Mouse (Mus musculus): ENCODE data around the gene Mastl.

The Mastl gene

GRCm38 (mm10) chr2:23155777-23156607 lies at the start of gene Mastl, which contains the start of gene Yme1l1:
Gene Mastl, minus strand, starts transcription at chr2:23156024.
Gene Yme1l1, plus strand, starts transcription at chr2:23156369.
- peak; percentile 96 for DNase-seq (ENCODE audit: low spot score)

GRCm38 (mm10) chr2:23202900-23203670 lies 47.3 kb upstream of the Mastl start:
- DNase-seq (ENCODE audit: low spot score), result no peak

GRCm38 (mm10) chr2:23201034-23201433 lies 45.2 kb upstream of the Mastl start:
- no peak for DNase-seq (ENCODE audit: low spot score)

- DNase-seq (ENCODE audit: low spot score), result no peak
These were observed 38.5 kb upstream of the Mastl start for GRCm38 (mm10) chr2:23194366-23194765.

GRCm38 (mm10) chr2:23172305-23172704 lies 16.5 kb upstream of the Mastl start:
- DNase-seq (ENCODE audit: low spot score), result no peak

GRCm38 (mm10) chr2:23156608-23157081 lies 821 bp upstream of the Mastl start:
- no peak for DNase-seq (ENCODE audit: low spot score)

- peak; percentile 35 for DNase-seq (ENCODE audit: low spot score)
These were observed 614 bp downstream of the Mastl start for GRCm38 (mm10) chr2:23155199-23155621.

GRCm38 (mm10) chr2:23119573-23119972 lies 36.3 kb downstream of the Mastl start:
- DNase-seq (ENCODE audit: low spot score), result no peak

- DNase-seq (ENCODE audit: low spot score), result no peak
These were observed 53.6 kb downstream of the Mastl start for GRCm38 (mm10) chr2:23102266-23102665.

- no peak for DNase-seq (ENCODE audit: low spot score)
These were observed 58.8 kb downstream of the Mastl start for GRCm38 (mm10) chr2:23097028-23097427.

GRCm38 (mm10) chr2:23092216-23092615 lies 63.6 kb downstream of the Mastl start:
- DNase-seq (ENCODE audit: low spot score), result peak; percentile 69

- DNase-seq (ENCODE audit: low spot score), result no peak
These were observed 71.3 kb downstream of the Mastl start for GRCm38 (mm10) chr2:23084540-23084939.

- no peak for DNase-seq (ENCODE audit: low spot score)
These were observed 77.2 kb downstream of the Mastl start for GRCm38 (mm10) chr2:23078588-23078987.

- no peak for DNase-seq (ENCODE audit: low spot score)
These were observed 78.1 kb downstream of the Mastl start for GRCm38 (mm10) chr2:23077693-23078092.

- no peak for DNase-seq (ENCODE audit: low spot score)
These were observed 79.0 kb downstream of the Mastl start for GRCm38 (mm10) chr2:23076783-23077182.

- DNase-seq (ENCODE audit: low spot score), result no peak
These were observed 80.0 kb downstream of the Mastl start for GRCm38 (mm10) chr2:23075846-23076245.

GRCm38 (mm10) chr2:23071406-23071805 lies 84.4 kb downstream of the Mastl start:
- DNase-seq (ENCODE audit: low spot score), result no peak

GRCm38 (mm10) chr2:23070491-23070890 lies 85.3 kb downstream of the Mastl start:
- DNase-seq (ENCODE audit: low spot score), result no peak

GRCm38 (mm10) chr2:23068894-23069744 lies 86.7 kb downstream of the Mastl start:
- DNase-seq (ENCODE audit: low spot score), result peak; percentile 93

GRCm38 (mm10) chr2:23068370-23068737 lies 87.5 kb downstream of the Mastl start:
- DNase-seq (ENCODE audit: low spot score), result no peak

GRCm38 (mm10) chr2:23067552-23068369 lies 88.1 kb downstream of the Mastl start, which contains the start of gene Acbd5:
Gene Acbd5, plus strand, starts transcription at chr2:23068167.
- peak; percentile 98 for DNase-seq (ENCODE audit: low spot score)

Data from embryo, embryonic 10.5 days (tissue).